Mouse (Mus musculus) lung, adult 2 months (tissue): ENCODE measurements around the gene Sh3kbp1.

Source experiments
- CTCF ChIP-seq: fragments of 200-500 bp; IDR thresholded peaks from 2 replicates; pipeline ENCODE4 v1.5.1; 2011; ENCODE audit warnings: mild to moderate bottlenecking, low read length, control low read depth; ENCODE audit not compliant: insufficient read depth
- POLR2A ChIP-seq: fragments of 200-500 bp; IDR thresholded peaks from 2 replicates; pipeline ENCODE4 v1.6.1; 2011; ENCODE audit warnings: low read depth, mild to moderate bottlenecking, control low read depth, low read length, borderline replicate concordance; ENCODE audit errors: extremely low read depth

DNA sequence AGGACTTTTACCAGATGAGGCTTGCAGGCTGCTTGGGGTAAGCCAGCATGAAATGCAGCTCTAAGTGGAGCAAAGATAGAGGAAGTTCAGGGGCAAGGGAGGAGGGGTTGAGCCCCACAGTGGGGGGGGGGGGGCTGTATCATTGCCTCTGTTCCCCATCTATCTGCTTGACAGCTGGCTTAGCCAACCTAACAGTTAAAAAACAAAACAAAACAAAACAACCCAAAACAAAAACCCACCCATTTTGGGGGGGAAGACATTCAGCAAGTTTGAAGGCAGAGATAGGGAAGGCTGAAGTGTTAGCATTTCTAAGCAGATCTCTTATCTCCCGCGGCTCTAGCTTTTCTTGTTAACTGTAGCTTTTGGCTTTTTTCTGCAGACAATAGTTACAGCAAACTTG is 49.2 kb downstream of the Sh3kbp1 start:
- TF ChIP-seq POLR2A (no peak), CTCF (no peak)
